Mouse (Mus musculus): ENCODE data around the gene Irf2bp2.

GRCm38 (mm10) chr8:126558400-126558953 lies 35.3 kb downstream of the Irf2bp2 start:
- TF ChIP-seq CTCF (IDR thresholded peaks at IDR 0.05; ENCODE audit: extremely low read depth, insufficient read length, insufficient replicate concordance, low read depth, low read length) = no peak
- no peak for TF ChIP-seq POLR2A (IDR thresholded peaks at IDR 0.05; ENCODE audit: low read depth, low read length)
